Mouse (Mus musculus) kidney, embryonic 16.5 days (tissue): Measurements from ENCODE around the gene Rhox4e. TPM values are rescaled to one million over a fixed set of nuclear protein-coding genes. Genes with fewer than 3 reads are reported as not detected.
"Not testable (repeated sequence)": the region's sequence is repeated elsewhere in the genome, so short reads cannot be mapped to it uniquely, and the experiment has no call there.

ENCODE experiments used
- ATAC-seq: fragments of 200-750 bp; cut with Nextera tagmentation; 2 replicates; pipeline ENCODE4 v1.8.0; 2017; ENCODE audit warnings: moderate TSS enrichment; ENCODE audit not compliant: low FRiP score, low TSS enrichment
- H3K27ac ChIP-seq: fragments of 300-500 bp; sonication (generic); 2 replicates; pipeline ENCODE4 v1.5.1; 2014; ENCODE audit warnings: low read length
- H3K27me3 ChIP-seq: fragments of 300-500 bp; sonication (generic); 2 replicates; pipeline ENCODE4 v1.6.1; 2014; ENCODE audit warnings: low read length, control low read depth, mixed read lengths; ENCODE audit not compliant: insufficient read depth
- H3K36me3 ChIP-seq: fragments of 300-500 bp; sonication (generic); 2 replicates; pipeline ENCODE4 v1.6.1; 2014; ENCODE audit warnings: low read length, control low read depth, mixed read lengths; ENCODE audit not compliant: insufficient read depth
- H3K4me1 ChIP-seq: fragments of 300-500 bp; sonication (generic); 2 replicates; pipeline ENCODE4 v1.6.1; 2014; ENCODE audit warnings: low read length, control low read depth, mixed read lengths; ENCODE audit not compliant: insufficient read depth
- H3K4me2 ChIP-seq: fragments of 300-500 bp; sonication (generic); replicated peaks from 2 replicates; pipeline ENCODE4 v1.6.1; 2014; ENCODE audit warnings: low read depth, low read length
- H3K4me3 ChIP-seq: fragments of 300-500 bp; sonication (generic); 2 replicates; pipeline ENCODE4 v1.5.1; 2014; ENCODE audit warnings: mild to moderate bottlenecking, low read length
- H3K9ac ChIP-seq: fragments of 300-500 bp; sonication (generic); replicated peaks from 2 replicates; pipeline ENCODE4 v1.6.1; 2014; ENCODE audit warnings: low read length
- H3K9me3 ChIP-seq: fragments of 300-500 bp; sonication (generic); 2 replicates; pipeline ENCODE4 v1.6.1; 2016; ENCODE audit warnings: low read length, control low read depth
- WGBS: fragments of 180-500 bp; shearing (Covaris S2); extraction: QIAGEN DNeasy Blood & Tissue Kit; methylation state at CpG from one replicate; pipeline ENCODE4 v1.1.7; 2014; 5-methylcytosine and 5-hydroxymethylcytosine counted together
- polyA plus RNA-seq: library from polyadenylated mRNA; unstranded; fragments of >200 nt; fragmentation: Nextera tagmentation; extraction: Ambion mirVana; gene quantifications from 2 replicates; pipeline ENCODE4 v1.2.1, GENCODE M21; 2015

Rhox4e gene
- polyA plus RNA-seq: not detected in 2 replicates

GRCm38 (mm10) chrX:37557112-37557511 lies at the start of gene Rhox4e:
Gene Rhox4e, plus strand, starts transcription at chrX:37557412.
- not testable (repeated sequence) for H3K4me3 ChIP-seq, H3K4me2 ChIP-seq, H3K36me3 ChIP-seq, H3K9me3 ChIP-seq, H3K9ac ChIP-seq, H3K4me1 ChIP-seq, ATAC-seq, H3K27me3 ChIP-seq, H3K27ac ChIP-seq
- 83% methylated on average over 9 of the region's 18 CpGs for WGBS

GRCm38 (mm10) chrX:37514059-37514458 lies 43.2 kb upstream of the Rhox4e start, which contains the start of gene Rhox4d:
Gene Rhox4d, plus strand, starts transcription at chrX:37514359.
- ATAC-seq, H3K9ac ChIP-seq, H3K4me1 ChIP-seq: not testable (repeated sequence)

GRCm38 (mm10) chrX:37530152-37530551 lies 27.1 kb upstream of the Rhox4e start, which contains the start of gene Rhox2e:
Gene Rhox2e, plus strand, starts transcription at chrX:37530452.
- not testable (repeated sequence) for H3K9ac ChIP-seq, H3K4me3 ChIP-seq, ATAC-seq, H3K36me3 ChIP-seq, H3K9me3 ChIP-seq, H3K4me2 ChIP-seq, H3K4me1 ChIP-seq, H3K27ac ChIP-seq, H3K27me3 ChIP-seq
- 82% methylated on average over 2 of the region's 8 CpGs for WGBS

More at GRCm38 (mm10) chrX:37514059-37514458, 43.2 kb upstream of the Rhox4e start, which contains the start of gene Rhox4d:
- H3K9me3 ChIP-seq, H3K27me3 ChIP-seq, H3K27ac ChIP-seq, H3K4me3 ChIP-seq, H3K36me3 ChIP-seq, H3K4me2 ChIP-seq: not testable (repeated sequence)
- 85% methylated on average over 16 of the region's 18 CpGs for WGBS

- not testable (repeated sequence) for H3K4me2 ChIP-seq, H3K4me3 ChIP-seq, H3K27me3 ChIP-seq, H3K27ac ChIP-seq, ATAC-seq, H3K9me3 ChIP-seq, H3K36me3 ChIP-seq, H3K9ac ChIP-seq, H3K4me1 ChIP-seq
- WGBS: 100% methylated on average over 1 of the region's 4 CpGs
These were observed 15.5 kb upstream of the Rhox4e start, which contains the start of gene Rhox3e for GRCm38 (mm10) chrX:37541719-37542118. Gene Rhox3e, plus strand, starts transcription at chrX:37542019.

- not testable (repeated sequence) for H3K4me1 ChIP-seq, H3K9me3 ChIP-seq, H3K9ac ChIP-seq, H3K4me2 ChIP-seq, H3K4me3 ChIP-seq, ATAC-seq, H3K36me3 ChIP-seq, H3K27ac ChIP-seq, H3K27me3 ChIP-seq
- WGBS: 97% methylated on average over 6 of the region's 8 CpGs
These were observed 13.9 kb downstream of the Rhox4e start, which contains the start of gene Rhox2f for GRCm38 (mm10) chrX:37571105-37571504. Gene Rhox2f, plus strand, starts transcription at chrX:37571405.

- not testable (repeated sequence) for H3K27me3 ChIP-seq, H3K9me3 ChIP-seq, H3K4me3 ChIP-seq, ATAC-seq, H3K9ac ChIP-seq, H3K4me2 ChIP-seq, H3K27ac ChIP-seq, H3K36me3 ChIP-seq, H3K4me1 ChIP-seq
- WGBS: 25% methylated on average over 2 of the region's 2 CpGs
These were observed 15.4 kb downstream of the Rhox4e start for GRCm38 (mm10) chrX:37572638-37573037.

GRCm38 (mm10) chrX:37580692-37581091 lies 23.5 kb downstream of the Rhox4e start, which contains the start of gene Rhox3f:
Gene Rhox3f, plus strand, starts transcription at chrX:37580992.
- not testable (repeated sequence) for H3K4me3 ChIP-seq, ATAC-seq, H3K4me1 ChIP-seq, H3K27ac ChIP-seq, H3K27me3 ChIP-seq, H3K4me2 ChIP-seq, H3K36me3 ChIP-seq, H3K9me3 ChIP-seq, H3K9ac ChIP-seq

GRCm38 (mm10) chrX:37607604-37608003 lies 50.4 kb downstream of the Rhox4e start, which contains the start of gene Rhox4f:
Gene Rhox4f, minus strand, starts transcription at chrX:37607704.
- not testable (repeated sequence) for H3K4me3 ChIP-seq, H3K4me1 ChIP-seq, H3K9me3 ChIP-seq, H3K4me2 ChIP-seq, H3K27ac ChIP-seq, H3K36me3 ChIP-seq, ATAC-seq, H3K9ac ChIP-seq, H3K27me3 ChIP-seq
- WGBS: 95% methylated on average over 15 of the region's 19 CpGs

Other genes with a start within 250 kb of the Rhox4e start
- not detected in 2 replicates for gene Rhox3a2, start 177.4 kb upstream of the Rhox4e start, polyA plus RNA-seq
- not detected in 2 replicates for gene Rhox4a2, start 166.6 kb upstream of the Rhox4e start, polyA plus RNA-seq
- gene Rhox2b, start 145.3 kb upstream of the Rhox4e start, polyA plus RNA-seq: not detected in 2 replicates
- gene Rhox4b, start 124.9 kb upstream of the Rhox4e start, polyA plus RNA-seq: not detected in 2 replicates
- not detected in 2 replicates for gene Rhox2c, start 103.7 kb upstream of the Rhox4e start, polyA plus RNA-seq
- gene Rhox3c, start 98.8 kb upstream of the Rhox4e start, polyA plus RNA-seq: not detected in 2 replicates
- gene Rhox4c, start 77.1 kb upstream of the Rhox4e start, polyA plus RNA-seq: not detected in 2 replicates
- gene Rhox2d, start 64.0 kb upstream of the Rhox4e start, polyA plus RNA-seq: not detected in 2 replicates
- not detected in 2 replicates for gene Rhox4d, start 43.1 kb upstream of the Rhox4e start, polyA plus RNA-seq
- gene Rhox2e, start 27.0 kb upstream of the Rhox4e start, polyA plus RNA-seq: not detected in 2 replicates
- not detected in 2 replicates for gene Rhox3e, start 15.4 kb upstream of the Rhox4e start, polyA plus RNA-seq
- gene Rhox2f, start 14.0 kb downstream of the Rhox4e start, polyA plus RNA-seq: not detected in 2 replicates
- gene Rhox3f, start 23.6 kb downstream of the Rhox4e start, polyA plus RNA-seq: not detected in 2 replicates
- gene Rhox4f, start 50.3 kb downstream of the Rhox4e start, polyA plus RNA-seq: not detected in 2 replicates
- not detected in 2 replicates for gene Rhox3g, start 71.2 kb downstream of the Rhox4e start, polyA plus RNA-seq
- not detected in 2 replicates for gene Rhox2g, start 86.1 kb downstream of the Rhox4e start, polyA plus RNA-seq
- not detected in 2 replicates for gene Rhox4g, start 93.9 kb downstream of the Rhox4e start, polyA plus RNA-seq
- not detected in 2 replicates for gene Rhox3h, start 111.4 kb downstream of the Rhox4e start, polyA plus RNA-seq
- gene Rhox2h, start 115.9 kb downstream of the Rhox4e start, polyA plus RNA-seq: not detected in 2 replicates
- 0.90 and 1.6 TPM in 2 replicates for gene Rhox5, start 247.4 kb downstream of the Rhox4e start, polyA plus RNA-seq